Mouse (Mus musculus) small intestine, adult 2 months (tissue): ENCODE results near the gene Plxnc1.

Experiments used
- CTCF ChIP-seq: fragments of 200-500 bp; IDR thresholded peaks from 2 replicates; pipeline ENCODE4 v1.5.1; 2012; ENCODE audit warnings: low read depth, mild to moderate bottlenecking, control low read depth, inconsistent platforms, low read length, moderate library complexity, mixed read lengths; ENCODE audit not compliant: insufficient replicate concordance, insufficient read length; ENCODE audit errors: extremely low read depth
- POLR2A ChIP-seq: fragments of 200-500 bp; IDR thresholded peaks from 2 replicates; pipeline ENCODE4 v1.6.1; 2012; ENCODE audit warnings: low read depth, mild to moderate bottlenecking, control low read depth, inconsistent platforms, low read length, moderate library complexity

GRCm38 (mm10) chr10:94835874-94836273 is 108.8 kb downstream of the Plxnc1 start:
- TF ChIP-seq CTCF: no peak
- no peak for TF ChIP-seq POLR2A
